Mouse (Mus musculus): Measurements from ENCODE around the gene Il17d.

DNA sequence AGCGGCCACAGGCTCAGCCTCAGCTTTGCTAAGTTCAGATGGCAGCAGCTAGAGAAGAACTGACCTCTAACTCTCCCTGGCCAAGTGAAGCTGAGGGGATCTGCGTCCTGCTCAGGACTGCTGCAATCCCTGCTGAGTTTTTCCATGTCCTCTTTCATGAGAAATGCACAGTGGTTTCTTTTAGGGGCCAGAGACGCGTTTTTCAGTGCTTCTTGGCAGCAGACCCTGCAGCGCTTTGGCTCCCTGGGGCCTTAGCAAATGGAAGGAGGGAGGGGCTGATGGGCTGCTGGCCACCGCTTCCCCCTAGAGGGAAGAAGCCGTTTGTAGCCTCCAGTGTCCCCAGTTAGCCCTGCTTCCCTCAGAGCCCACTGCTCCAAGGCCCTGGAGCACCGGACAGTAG, 10.4 kb downstream of the Il17d start:
- no peak for TF ChIP-seq CTCF (IDR thresholded peaks at IDR 0.05; ENCODE audit: low read depth, low read length)
- TF ChIP-seq POLR2A (IDR thresholded peaks at IDR 0.05; ENCODE audit: extremely low read depth, insufficient read depth, low read length), result no peak

Data from liver, adult 2 months (tissue).